Mouse (Mus musculus) monocyte, adult 5-6 weeks (primary cell): ENCODE results near the gene Zbtb9. TPM values are rescaled to one million over a fixed set of nuclear protein-coding genes. Genes with fewer than 3 reads are reported as not detected.
A peak's percentile ranks its signal among the peaks of the same experiment; 100 is the strongest.

Experiments
- ATAC-seq: fragments of 153-309, 156-312 bp; replicated peaks from 2 replicates; pipeline ENCODE4 v1.8.0; 2017; ENCODE audit warnings: mild to moderate bottlenecking; ENCODE audit not compliant: low TSS enrichment, insufficient number of reproducible peaks, severe bottlenecking, poor library complexity, low FRiP score
- total RNA-seq: library from RNA; stranded (forward); fragments of 200-1000, 200-491, 200-594 nt; gene quantifications from 3 replicates; pipeline ENCODE4 v1.2.3, GENCODE M21; 2017

The Zbtb9 gene
- total RNA-seq, 1 experiment from 2014 or later: 23.5 TPM

DNA sequence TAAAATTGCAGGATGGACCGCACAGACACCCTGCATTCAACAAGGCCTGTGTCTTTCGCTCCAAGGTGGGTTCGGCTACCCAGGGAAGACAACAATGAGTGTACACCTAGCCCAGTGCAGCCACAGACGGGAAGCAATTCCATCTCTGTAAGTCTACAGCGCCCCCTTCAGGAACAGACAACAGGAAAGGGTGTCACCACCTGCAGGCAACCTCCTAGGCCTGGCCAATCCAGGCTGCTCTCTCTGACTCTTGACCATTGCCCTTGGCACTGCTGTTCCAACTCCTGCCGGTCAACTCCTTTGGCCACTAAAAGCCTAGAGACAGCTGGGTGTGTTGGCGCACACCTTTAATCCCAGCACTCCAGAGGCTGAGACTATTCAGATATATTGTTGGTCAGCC lies 28.2 kb downstream of the Zbtb9 start:
- ATAC-seq: no peak

GRCm38 (mm10) chr17:27001889-27002288 lies 28.9 kb downstream of the Zbtb9 start:
- ATAC-seq: no peak

- ATAC-seq: no peak
These were observed 31.5 kb downstream of the Zbtb9 start for GRCm38 (mm10) chr17:27004431-27004830.

GRCm38 (mm10) chr17:27004903-27005485 lies 32.0 kb downstream of the Zbtb9 start:
- no peak for ATAC-seq

GRCm38 (mm10) chr17:27005644-27006043 lies 32.7 kb downstream of the Zbtb9 start:
- ATAC-seq: peak; percentile 65

DNA sequence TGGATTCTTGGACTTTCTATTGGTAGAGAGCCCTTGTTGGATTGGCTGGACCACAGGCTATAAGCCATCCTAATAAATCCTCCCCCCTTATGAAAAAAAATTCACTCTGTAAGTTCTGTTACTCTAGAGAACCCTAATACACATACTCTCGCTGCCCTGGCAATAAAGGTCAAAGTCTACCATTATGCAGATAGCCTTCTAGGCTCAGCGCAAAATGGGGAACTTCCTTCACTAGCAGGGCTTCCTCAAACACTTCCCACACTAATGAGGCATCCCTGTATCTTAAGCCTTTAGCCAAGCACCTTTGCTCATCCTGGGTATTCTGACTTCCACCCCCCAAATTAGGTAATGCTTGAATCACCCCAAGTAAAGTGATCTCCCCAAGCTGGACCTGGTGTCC lies 35.3 kb downstream of the Zbtb9 start:
- peak; percentile 44 for ATAC-seq

GRCm38 (mm10) chr17:27011167-27011566 lies 38.2 kb downstream of the Zbtb9 start:
- ATAC-seq: no peak

DNA sequence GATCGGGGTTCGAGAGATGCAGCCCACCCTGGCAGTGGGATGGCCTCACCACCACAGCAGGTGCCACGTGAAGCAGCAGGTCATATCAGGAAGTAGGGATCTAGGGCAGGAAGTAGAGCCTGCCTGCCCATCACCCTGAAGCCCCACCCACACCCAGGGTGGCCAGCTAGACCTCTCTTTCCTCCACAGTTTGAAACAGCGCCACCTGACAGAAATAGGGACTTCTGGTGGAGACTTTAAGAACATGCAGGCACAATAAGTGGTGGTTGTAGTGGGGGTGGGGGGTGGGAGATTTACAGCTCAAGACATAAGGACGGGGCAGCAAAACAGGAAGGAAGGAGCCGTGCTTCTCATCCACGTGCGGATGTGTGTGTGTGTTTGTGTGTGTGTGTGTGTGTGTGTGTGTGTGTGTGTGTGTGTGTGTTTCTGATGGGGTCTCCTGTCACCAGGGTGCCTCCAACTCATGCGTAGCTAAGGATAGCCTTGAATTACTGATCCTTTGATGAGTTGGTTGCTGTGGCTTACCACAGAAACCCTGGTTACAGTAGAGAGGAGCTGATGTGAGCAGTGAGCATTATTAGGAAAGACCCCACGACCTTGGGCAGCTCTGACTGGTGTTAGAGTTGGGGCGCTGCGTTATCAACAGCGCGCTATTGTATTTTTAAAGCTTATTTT lies 39.2 kb downstream of the Zbtb9 start:
- ATAC-seq: peak; percentile 90

DNA sequence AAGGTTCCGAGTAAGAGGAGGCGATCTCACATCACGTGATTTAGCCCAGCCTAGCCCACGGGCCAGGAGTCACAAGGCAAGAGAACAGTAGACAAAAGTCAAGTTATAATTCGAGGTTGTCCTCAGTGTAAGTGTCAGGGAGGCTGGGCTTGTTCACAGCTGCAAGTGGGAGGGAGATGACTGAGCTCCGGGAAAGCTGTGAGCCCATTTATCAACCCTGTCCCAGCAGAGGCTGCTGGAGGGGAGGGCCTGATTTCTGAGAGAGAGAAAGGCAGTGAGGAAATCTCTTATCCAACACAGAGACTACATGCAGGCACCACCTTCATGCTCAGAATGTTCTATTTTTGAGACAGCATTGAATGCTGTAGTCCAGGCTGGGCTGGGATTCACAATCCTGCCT lies 39.9 kb downstream of the Zbtb9 start:
- no peak for ATAC-seq

GRCm38 (mm10) chr17:27017564-27018499 lies 44.9 kb downstream of the Zbtb9 start:
- peak; percentile 81 for ATAC-seq

DNA sequence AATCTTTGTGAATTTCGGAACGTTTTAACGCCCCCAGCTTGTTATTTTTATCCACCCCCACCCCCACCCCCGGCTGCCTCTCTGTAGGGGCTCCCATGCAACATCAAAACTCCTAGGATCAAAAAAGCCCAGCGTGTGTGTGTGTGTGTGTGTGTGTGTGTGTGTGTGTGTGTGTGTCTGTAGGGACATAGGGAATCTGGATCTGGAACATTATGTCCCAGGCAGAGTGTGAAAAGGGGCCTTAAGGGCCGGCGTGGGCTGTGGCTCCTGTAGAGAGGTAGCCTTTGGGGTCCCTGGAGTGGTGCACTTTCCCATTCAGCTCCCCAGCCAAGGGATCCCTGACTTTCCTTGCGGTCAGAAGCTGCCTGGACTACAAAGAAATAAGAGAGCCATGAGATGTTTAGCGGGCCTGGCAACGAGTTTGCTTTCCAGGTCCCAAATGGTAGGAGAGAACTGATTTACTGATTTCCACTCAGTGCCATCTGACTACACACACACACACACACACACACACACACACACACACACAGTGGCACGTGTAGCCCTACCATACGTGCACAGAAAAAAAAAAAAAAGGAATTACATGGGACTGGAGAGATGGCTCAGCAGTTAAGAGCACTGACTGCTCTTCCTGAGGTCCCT lies 45.7 kb downstream of the Zbtb9 start:
- no peak for ATAC-seq

DNA sequence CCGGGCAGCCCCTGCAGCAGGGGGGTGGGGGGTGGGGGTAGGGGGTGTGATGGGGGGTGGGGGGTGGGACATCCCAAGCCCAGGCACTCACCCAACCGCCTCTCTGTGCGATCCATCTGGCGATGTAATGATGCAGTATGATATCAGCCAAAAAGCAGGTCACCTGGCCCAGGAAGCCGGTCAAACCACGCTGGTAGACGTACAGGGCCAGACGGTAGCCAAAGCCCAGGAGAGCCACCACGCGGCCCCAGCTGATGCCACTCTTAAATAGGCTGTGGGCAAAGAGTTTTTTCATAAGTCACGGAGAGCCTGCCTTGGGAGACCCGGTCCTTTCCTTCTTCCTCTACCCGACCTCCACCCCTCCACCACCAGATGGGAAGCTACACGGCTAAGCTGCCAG lies 48.1 kb downstream of the Zbtb9 start:
- ATAC-seq: no peak

DNA sequence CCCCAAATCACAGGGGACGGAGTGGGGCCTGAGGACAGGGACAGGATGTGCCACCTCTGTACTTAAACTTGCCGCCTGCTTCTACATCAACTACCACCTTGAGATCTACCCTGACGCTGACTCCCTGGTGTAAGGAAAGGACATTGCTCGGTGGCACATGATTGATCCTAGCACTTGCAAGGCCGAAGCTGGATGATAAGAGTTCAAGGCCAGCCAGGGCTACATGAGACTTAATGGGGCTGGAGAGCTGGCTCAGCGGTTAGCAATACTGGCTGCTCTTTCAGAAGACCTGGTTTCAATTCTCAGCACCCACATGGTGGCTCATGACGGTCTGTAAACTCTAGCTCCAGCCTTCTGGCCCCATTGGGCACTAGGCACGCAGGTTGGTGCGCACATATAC lies 48.8 kb downstream of the Zbtb9 start:
- no peak for ATAC-seq

DNA sequence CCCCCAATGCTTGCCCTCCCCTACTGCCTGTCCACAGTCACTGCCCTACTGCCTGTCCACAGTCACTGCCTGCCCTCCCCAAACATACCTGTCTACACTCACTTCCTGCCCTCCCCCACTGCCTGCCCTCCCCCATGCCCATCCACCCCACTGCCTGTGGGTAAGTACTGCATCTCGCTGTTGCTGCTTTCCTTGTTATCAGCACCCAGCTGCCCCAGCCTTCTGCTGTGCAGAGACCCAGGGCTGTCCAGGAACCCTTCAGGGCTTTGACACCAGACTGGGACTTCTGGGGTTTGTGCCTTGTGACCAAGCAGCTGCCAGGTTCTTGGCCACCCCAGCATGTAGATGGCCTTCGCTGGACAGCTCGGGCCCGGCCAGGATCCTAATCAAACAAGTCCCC lies 50.4 kb downstream of the Zbtb9 start:
- no peak for ATAC-seq

GRCm38 (mm10) chr17:27025326-27025902 lies 52.4 kb downstream of the Zbtb9 start:
- peak; percentile 76 for ATAC-seq

DNA sequence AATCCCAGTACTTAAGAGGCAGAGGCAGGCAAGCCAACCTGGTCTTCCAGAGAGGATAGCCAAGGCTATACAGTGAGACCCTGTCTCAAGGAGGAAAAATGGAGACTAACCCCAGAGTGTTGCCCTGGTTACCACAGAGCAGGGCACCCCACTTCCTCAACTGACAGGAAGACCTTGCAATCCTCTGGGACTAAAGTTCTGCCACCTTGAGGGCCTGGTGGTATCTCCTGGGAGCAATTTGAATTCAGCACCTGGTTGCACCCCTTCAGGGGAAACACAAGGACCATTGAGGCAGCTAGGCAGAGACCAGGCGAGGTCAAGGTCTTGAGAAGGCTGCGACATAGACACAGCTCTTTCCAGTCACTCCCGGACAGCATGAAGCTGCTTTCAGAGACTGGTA lies 53.0 kb downstream of the Zbtb9 start:
- no peak for ATAC-seq

DNA sequence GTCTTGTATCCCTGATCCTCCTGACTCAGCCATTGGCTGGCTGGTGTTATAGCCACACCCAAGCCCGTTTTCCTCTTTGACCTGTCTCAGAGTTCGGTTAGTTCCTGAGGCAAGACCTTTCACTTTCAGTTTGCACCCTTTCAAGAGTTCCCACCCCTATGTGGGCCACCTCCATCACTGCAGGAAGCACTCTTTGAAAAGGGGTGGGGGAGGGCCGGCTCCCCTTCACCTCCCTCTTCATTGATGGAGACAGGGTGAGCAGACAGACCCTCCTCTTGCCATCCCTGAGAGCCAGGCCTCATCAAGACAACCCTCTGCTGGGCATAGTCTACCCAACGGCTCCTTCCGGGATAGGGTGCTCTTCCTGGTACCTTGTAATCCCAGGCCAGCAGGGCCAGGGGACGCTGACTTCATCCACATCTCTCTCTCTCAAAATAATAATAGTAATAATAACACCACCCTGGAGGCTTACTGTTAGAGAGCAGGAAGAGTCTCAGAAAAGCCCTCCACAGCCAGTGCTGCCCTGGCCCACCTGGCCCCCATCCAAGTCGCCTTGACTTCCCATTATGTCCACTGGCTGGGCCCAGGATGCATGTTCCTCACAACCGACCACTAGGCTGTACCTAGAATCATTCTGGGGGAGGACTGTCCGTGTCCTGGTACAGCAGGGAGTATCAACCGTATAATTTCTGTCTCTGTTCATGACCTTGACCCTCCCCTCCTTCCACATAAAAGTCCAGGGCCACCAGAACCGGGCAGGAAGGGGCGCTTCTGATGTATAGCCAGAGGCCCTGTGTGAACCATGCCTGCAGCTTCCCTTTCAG lies 54.7 kb downstream of the Zbtb9 start:
- ATAC-seq: peak; percentile 49

GRCm38 (mm10) chr17:27028284-27028795 lies 55.4 kb downstream of the Zbtb9 start:
- peak; percentile 67 for ATAC-seq
